Mouse (Mus musculus): ENCODE measurements around the gene Bag6.

The Bag6 gene

GRCm38 (mm10) chr17:35168541-35169207 lies 33.7 kb downstream of the Bag6 start:
- peak; percentile 49 for DNase-seq

GRCm38 (mm10) chr17:35172445-35173234 lies 37.7 kb downstream of the Bag6 start:
- no peak for DNase-seq

GRCm38 (mm10) chr17:35173329-35173728 lies 38.4 kb downstream of the Bag6 start:
- DNase-seq: no peak

- no peak for DNase-seq
These were observed 39.4 kb downstream of the Bag6 start for GRCm38 (mm10) chr17:35174201-35174977.

GRCm38 (mm10) chr17:35175382-35175781 lies 40.4 kb downstream of the Bag6 start:
- DNase-seq: no peak

GRCm38 (mm10) chr17:35175968-35176367 lies 41.0 kb downstream of the Bag6 start, which contains the start of gene Aif1:
Aif1 (minus strand) TSS chr17:35176068.
- no peak for DNase-seq

GRCm38 (mm10) chr17:35178528-35178927 lies 43.5 kb downstream of the Bag6 start:
- DNase-seq: peak; percentile 85

- no peak for DNase-seq
These were observed 45.1 kb downstream of the Bag6 start for GRCm38 (mm10) chr17:35180093-35180492.

- DNase-seq: peak; percentile 93
These were observed 50.9 kb downstream of the Bag6 start for GRCm38 (mm10) chr17:35185639-35186611.

GRCm38 (mm10) chr17:35186681-35187080 lies 51.7 kb downstream of the Bag6 start:
- DNase-seq: peak; percentile 59

- DNase-seq: no peak
These were observed 52.4 kb downstream of the Bag6 start for GRCm38 (mm10) chr17:35187345-35187744.

GRCm38 (mm10) chr17:35187959-35188610 lies 53.1 kb downstream of the Bag6 start, which contains the start of gene Lst1:
Lst1 (minus strand) TSS chr17:35188439.
- no peak for DNase-seq

GRCm38 (mm10) chr17:35189186-35189585 lies 54.2 kb downstream of the Bag6 start:
- no peak for DNase-seq

- no peak for DNase-seq
These were observed 55.1 kb downstream of the Bag6 start for GRCm38 (mm10) chr17:35190096-35190495.

GRCm38 (mm10) chr17:35191723-35192122 lies 56.7 kb downstream of the Bag6 start:
- no peak for DNase-seq

GRCm38 (mm10) chr17:35192924-35193323 lies 57.9 kb downstream of the Bag6 start:
- DNase-seq: no peak

- peak; percentile 40 for DNase-seq
These were observed 59.2 kb downstream of the Bag6 start, which contains the start of gene Ltb for GRCm38 (mm10) chr17:35193881-35194843. Ltb (plus strand) TSS chr17:35194439.

GRCm38 (mm10) chr17:35194844-35195630 lies 60.1 kb downstream of the Bag6 start:
- DNase-seq: no peak

GRCm38 (mm10) chr17:35195631-35196320 lies 60.8 kb downstream of the Bag6 start:
- DNase-seq: peak; percentile 90

Data from lung, postnatal 10 days (tissue).